Mouse (Mus musculus) heart, embryonic 13.5 days (tissue): Measurements from ENCODE around the gene Rasgef1b. TPM values are rescaled to one million over a fixed set of nuclear protein-coding genes. Genes with fewer than 3 reads are reported as not detected.
A peak's percentile ranks its signal among the peaks of the same experiment; 100 is the strongest.

Experiments
- ATAC-seq: fragments of 200-750 bp; cut with Nextera tagmentation; 2 replicates; pipeline ENCODE4 v1.8.0; 2017; ENCODE audit warnings: moderate TSS enrichment; ENCODE audit not compliant: insufficient number of reproducible peaks, low FRiP score, low TSS enrichment; ENCODE audit errors: extremely low read depth
- H3K27ac ChIP-seq: fragments of 300-500 bp; sonication (generic); replicated peaks from 2 replicates; pipeline ENCODE4 v1.5.1; 2015; ENCODE audit warnings: moderate library complexity, mild to moderate bottlenecking, inconsistent platforms
- H3K27me3 ChIP-seq: fragments of 300-500 bp; sonication (generic); replicated peaks from 2 replicates; pipeline ENCODE4 v1.6.1; 2015; ENCODE audit warnings: mild to moderate bottlenecking, inconsistent platforms
- H3K36me3 ChIP-seq: fragments of 300-500 bp; sonication (generic); 2 replicates; pipeline ENCODE4 v1.6.1; 2015; ENCODE audit warnings: mild to moderate bottlenecking, inconsistent platforms
- H3K4me1 ChIP-seq: fragments of 300-500 bp; sonication (generic); 2 replicates; pipeline ENCODE4 v1.6.1; 2015; ENCODE audit warnings: inconsistent platforms
- H3K4me2 ChIP-seq: fragments of 300-500 bp; sonication (generic); 2 replicates; pipeline ENCODE4 v1.6.1; 2015; ENCODE audit warnings: inconsistent platforms, mild to moderate bottlenecking, moderate library complexity
- H3K4me3 ChIP-seq: fragments of 300-500 bp; sonication (generic); 2 replicates; pipeline ENCODE4 v1.5.1; 2015; ENCODE audit warnings: moderate library complexity, mild to moderate bottlenecking, inconsistent platforms
- H3K9ac ChIP-seq: fragments of 300-500 bp; sonication (generic); 2 replicates; pipeline ENCODE4 v1.6.1; 2015; ENCODE audit warnings: inconsistent platforms, mild to moderate bottlenecking, moderate library complexity
- H3K9me3 ChIP-seq: fragments of 300-500 bp; sonication (generic); 2 replicates; pipeline ENCODE4 v1.6.1; 2016; ENCODE audit warnings: inconsistent platforms
- WGBS: fragments of 180-500 bp; shearing (Covaris S2); methylation state at CpG from one replicate; pipeline ENCODE4 v1.1.7; 2015; ENCODE audit warnings: mixed read lengths; 5-methylcytosine and 5-hydroxymethylcytosine counted together
- polyA plus RNA-seq: library from polyadenylated mRNA; unstranded; fragments of >200 nt; fragmentation: Nextera tagmentation; extraction: Ambion mirVana; gene quantifications from 2 replicates; pipeline ENCODE4 v1.2.1, GENCODE M21; 2015

The Rasgef1b gene
- polyA plus RNA-seq, 1 experiment from 2014 or later = 36.7 TPM

GRCm38 (mm10) chr5:99241988-99242740 lies 486.7 kb downstream of the Rasgef1b start:
- H3K36me3 ChIP-seq = peaks cover 63% of the 10 kb centered on the region
- no peak overlapping the region for H3K4me2 ChIP-seq
- WGBS = 67% methylated on average over 11 of the region's 11 CpGs
- H3K4me3 ChIP-seq = no peak overlapping the region
- H3K9me3 ChIP-seq = no peaks in the 10 kb centered on the region
- ATAC-seq = no peak
- peak overlapping the region; percentile 6; the same call in 1 of the 2 replicates for H3K27ac ChIP-seq
- H3K4me1 ChIP-seq = peaks cover 86% of the 10 kb centered on the region
- no peak overlapping the region for H3K9ac ChIP-seq
- H3K27me3 ChIP-seq = no peaks in the 10 kb centered on the region

GRCm38 (mm10) chr5:99240501-99240900 lies 488.4 kb downstream of the Rasgef1b start:
- H3K4me1 ChIP-seq = peaks cover 70% of the 10 kb centered on the region
- 92% methylated on average over 6 of the region's 6 CpGs for WGBS
- H3K9me3 ChIP-seq = no peaks in the 10 kb centered on the region
- H3K27ac ChIP-seq = peak overlapping the region; percentile 75
- H3K27me3 ChIP-seq = no peaks in the 10 kb centered on the region
- ATAC-seq = no peak
- no peak overlapping the region for H3K9ac ChIP-seq
- H3K36me3 ChIP-seq = peaks cover 80% of the 10 kb centered on the region
- H3K4me2 ChIP-seq = no peak overlapping the region
- no peak overlapping the region for H3K4me3 ChIP-seq

GRCm38 (mm10) chr5:99239677-99240076 lies 489.2 kb downstream of the Rasgef1b start:
- no peak for ATAC-seq
- Histone ChIP-seq H3K27ac (peak overlapping the region; percentile 75), H3K4me2 (no peak overlapping the region), H3K9me3 (no peaks in the 10 kb centered on the region), H3K4me1 (peaks cover 63% of the 10 kb centered on the region), H3K27me3 (no peaks in the 10 kb centered on the region), H3K9ac (0 out of 2 replicates have a peak overlapping the region, but pooled peaks have one; percentile 42), H3K36me3 (peaks cover 87% of the 10 kb centered on the region), H3K4me3 (no peak overlapping the region)
- WGBS = 50% methylated on average over 9 of the region's 9 CpGs

DNA sequence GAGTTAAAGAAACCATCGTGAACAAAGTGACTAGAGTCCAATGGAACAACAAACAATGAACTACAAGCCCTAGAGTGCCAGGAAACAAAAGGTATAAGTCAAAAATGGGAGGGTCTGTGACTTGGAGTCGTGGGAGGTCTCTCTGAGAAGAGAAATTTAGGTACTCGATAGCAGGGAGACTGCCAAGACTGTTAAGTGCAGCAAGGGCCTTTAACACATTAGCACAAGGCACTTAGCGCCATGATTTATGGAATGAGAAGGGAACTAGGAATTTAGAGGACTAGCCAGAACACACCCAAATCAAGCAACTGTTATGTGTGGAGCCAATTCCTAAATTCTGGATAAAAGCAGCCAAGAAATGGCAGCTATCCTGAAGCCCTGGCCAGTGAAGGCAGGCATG lies 490.7 kb downstream of the Rasgef1b start:
- Histone ChIP-seq H3K9ac (no peak overlapping the region), H3K4me1 (peaks cover 64% of the 10 kb centered on the region), H3K36me3 (peaks cover 99% of the 10 kb centered on the region), H3K9me3 (no peaks in the 10 kb centered on the region), H3K4me3 (no peak overlapping the region), H3K27ac (no peak overlapping the region), H3K4me2 (no peak overlapping the region), H3K27me3 (no peaks in the 10 kb centered on the region)
- 79% methylated on average over 4 of the region's 4 CpGs for WGBS
- no peak for ATAC-seq

- Histone ChIP-seq H3K4me1 (peaks cover 62% of the 10 kb centered on the region), H3K4me2 (no peak overlapping the region), H3K27ac (0 out of 2 replicates have a peak overlapping the region, but pooled peaks have one; percentile 3), H3K9ac (no peak overlapping the region), H3K27me3 (no peaks in the 10 kb centered on the region), H3K4me3 (no peak overlapping the region), H3K9me3 (no peaks in the 10 kb centered on the region), H3K36me3 (peaks cover 99% of the 10 kb centered on the region)
- no peak for ATAC-seq
- WGBS = 69% methylated on average over 11 of the region's 11 CpGs
Observed at GRCm38 (mm10) chr5:99236888-99237752, 491.7 kb downstream of the Rasgef1b start.

GRCm38 (mm10) chr5:99236431-99236830 lies 492.4 kb downstream of the Rasgef1b start:
- H3K4me1 ChIP-seq = peaks cover 55% of the 10 kb centered on the region
- H3K4me3 ChIP-seq = no peak overlapping the region
- no peak overlapping the region for H3K9ac ChIP-seq
- H3K9me3 ChIP-seq = no peaks in the 10 kb centered on the region
- no peak overlapping the region for H3K27ac ChIP-seq
- peaks cover 99% of the 10 kb centered on the region for H3K36me3 ChIP-seq
- 81% methylated on average over 4 of the region's 4 CpGs for WGBS
- ATAC-seq = no peak
- no peak overlapping the region for H3K4me2 ChIP-seq
- no peaks in the 10 kb centered on the region for H3K27me3 ChIP-seq

- Histone ChIP-seq H3K9me3 (no peaks in the 10 kb centered on the region), H3K27me3 (no peaks in the 10 kb centered on the region), H3K4me3 (no peak overlapping the region), H3K36me3 (peaks cover 99% of the 10 kb centered on the region), H3K4me1 (peaks cover 35% of the 10 kb centered on the region), H3K27ac (peak overlapping the region; percentile 16; the same call in 1 of the 2 replicates), H3K9ac (no peak overlapping the region), H3K4me2 (no peak overlapping the region)
- ATAC-seq = no peak
- 80% methylated on average over 17 of the region's 17 CpGs for WGBS
Observed at GRCm38 (mm10) chr5:99234275-99234674, 494.6 kb downstream of the Rasgef1b start.

- Histone ChIP-seq H3K9me3 (no peaks in the 10 kb centered on the region), H3K4me2 (no peak overlapping the region), H3K4me3 (no peak overlapping the region), H3K9ac (no peak overlapping the region), H3K36me3 (peaks cover 98% of the 10 kb centered on the region), H3K27me3 (no peaks in the 10 kb centered on the region), H3K27ac (peak overlapping the region; percentile 45; the same call in 1 of the 2 replicates), H3K4me1 (peaks cover 27% of the 10 kb centered on the region)
- 48% methylated on average over 3 of the region's 3 CpGs for WGBS
- no peak for ATAC-seq
Observed at GRCm38 (mm10) chr5:99233176-99233575, 495.7 kb downstream of the Rasgef1b start.

- Histone ChIP-seq H3K27me3 (no peaks in the 10 kb centered on the region), H3K4me2 (no peak overlapping the region), H3K27ac (peak overlapping the region; percentile 45; the same call in 1 of the 2 replicates), H3K4me1 (peaks cover 24% of the 10 kb centered on the region), H3K9ac (no peak overlapping the region), H3K9me3 (no peaks in the 10 kb centered on the region), H3K36me3 (peaks cover 98% of the 10 kb centered on the region), H3K4me3 (no peak overlapping the region)
- 82% methylated on average over 8 of the region's 8 CpGs for WGBS
- ATAC-seq = no peak
Observed at GRCm38 (mm10) chr5:99232410-99232809, 496.5 kb downstream of the Rasgef1b start.

DNA sequence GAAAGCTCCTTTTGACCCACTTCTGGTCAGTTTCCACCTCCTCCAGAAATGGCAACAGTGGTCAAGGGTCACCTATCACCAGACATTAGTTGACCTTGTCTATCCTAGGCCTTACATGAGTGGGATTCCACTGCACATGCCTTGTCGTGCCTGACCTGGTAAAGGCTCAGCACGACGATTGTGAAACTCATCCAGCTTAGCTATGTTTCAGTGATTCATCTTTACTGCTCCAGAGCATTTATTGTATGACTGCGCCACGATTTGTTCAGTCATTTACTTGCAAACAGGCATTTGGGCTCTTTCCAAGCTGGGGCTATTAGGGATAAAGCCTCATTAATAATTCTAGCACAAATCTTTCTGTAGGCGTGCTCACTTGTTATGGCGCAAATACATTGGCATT lies 498.4 kb downstream of the Rasgef1b start:
- no peak overlapping the region for H3K4me3 ChIP-seq
- WGBS = 84% methylated on average over 7 of the region's 7 CpGs
- peaks cover 22% of the 10 kb centered on the region for H3K4me1 ChIP-seq
- no peaks in the 10 kb centered on the region for H3K27me3 ChIP-seq
- no peak overlapping the region for H3K4me2 ChIP-seq
- H3K9me3 ChIP-seq = no peaks in the 10 kb centered on the region
- ATAC-seq = no peak
- H3K9ac ChIP-seq = no peak overlapping the region
- H3K27ac ChIP-seq = no peak overlapping the region
- H3K36me3 ChIP-seq = peaks cover 98% of the 10 kb centered on the region

DNA sequence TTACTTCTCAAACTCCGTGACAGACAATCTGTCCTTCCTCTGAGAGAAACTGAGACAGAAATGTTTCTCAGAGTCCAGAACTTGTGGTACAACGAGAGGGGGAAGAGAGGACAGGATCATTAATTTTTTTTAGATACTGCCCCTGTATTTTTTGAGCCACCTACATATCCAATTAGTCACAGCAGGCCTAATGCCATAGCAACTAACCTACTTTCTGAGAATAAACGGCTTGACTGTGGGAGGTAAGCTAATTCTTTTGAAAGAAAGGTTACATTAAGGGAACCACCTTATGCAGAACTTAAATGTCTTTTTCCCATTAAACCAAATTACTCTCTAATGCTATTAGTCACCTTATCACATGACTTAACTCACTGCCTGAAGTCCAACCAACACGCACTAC lies 501.5 kb downstream of the Rasgef1b start:
- H3K9ac ChIP-seq = no peak overlapping the region
- H3K36me3 ChIP-seq = peaks cover 97% of the 10 kb centered on the region
- H3K9me3 ChIP-seq = no peaks in the 10 kb centered on the region
- H3K4me1 ChIP-seq = peaks cover 4% of the 10 kb centered on the region
- H3K27ac ChIP-seq = no peak overlapping the region
- ATAC-seq = no peak
- no peaks in the 10 kb centered on the region for H3K27me3 ChIP-seq
- 81% methylated on average over 4 of the region's 4 CpGs for WGBS
- no peak overlapping the region for H3K4me3 ChIP-seq
- no peak overlapping the region for H3K4me2 ChIP-seq
